Comparison of ENCODE assay signal across 8 mouse cellular contexts in genomic region chr2:84679016-84679415, GRCm38 (mm10). TPM values are rescaled to one million over a fixed set of nuclear protein-coding genes. Genes with fewer than 3 reads are reported as not detected.
DNase-seq lines count a peak whose midpoint lies in the region; ATAC-seq and TF ChIP-seq lines count a peak whose summit lies in the region.

Tmx2 (minus strand) TSS chr2:84679140.

- H3K4me2 ChIP-seq in lung, embryonic 14.5 days, result peak within 1 kb of the TSS; percentile 67
- H3K4me2 ChIP-seq in liver, postnatal 0 days (ENCODE audit: low read depth, low read length), result peak within 1 kb of the TSS; percentile 75

- no peaks in the 10 kb centered on the region for H3K9me3 ChIP-seq in lung, embryonic 14.5 days (ENCODE audit: low read depth, low read length)
- H3K9me3 ChIP-seq in liver, postnatal 0 days (ENCODE audit: low read length), result no peaks in the 10 kb centered on the region

- peak within 1 kb of the TSS; percentile 79 for H3K9ac ChIP-seq in lung, embryonic 14.5 days
- peak within 1 kb of the TSS; percentile 87 for H3K9ac ChIP-seq in liver, postnatal 0 days (replicated peaks)

- peaks cover 41% of the 10 kb centered on the region for H3K36me3 ChIP-seq in lung, embryonic 14.5 days (ENCODE audit: insufficient read depth)
- H3K36me3 ChIP-seq in liver, postnatal 0 days (replicated peaks; ENCODE audit: insufficient read depth, low read length), result peaks cover 22% of the 10 kb centered on the region

- no peaks in the 10 kb centered on the region for H3K27me3 ChIP-seq in lung, embryonic 14.5 days (ENCODE audit: insufficient read depth, low read length)
- no peaks in the 10 kb centered on the region for H3K27me3 ChIP-seq in liver, postnatal 0 days (ENCODE audit: insufficient read depth, low read length)

- WGBS in lung, embryonic 14.5 days, result 12% methylated on average over 8 of the region's 8 CpGs
- 13% methylated on average over 8 of the region's 8 CpGs for WGBS in liver, postnatal 0 days (ENCODE audit: insufficient replicate concordance)

- H3K4me1 ChIP-seq in lung, embryonic 14.5 days (ENCODE audit: insufficient read depth), result peaks cover 6% of the 10 kb centered on the region; the same call in 1 of the 2 replicates
- H3K4me1 ChIP-seq in liver, postnatal 0 days (ENCODE audit: insufficient read depth), result peaks cover 22% of the 10 kb centered on the region

- intact Hi-C loops in gastrocnemius, postnatal 14 days (cut with DNase I; ENCODE audit: low total_unique reads), result no loop called here

- DNase-seq in lung, embryonic 14.5 days, result no peak
- no peak for DNase-seq in lung, postnatal 25 days (ENCODE audit: low spot score)
- no peak for DNase-seq in adrenal gland, postnatal 25 days
- DNase-seq in gastrocnemius, postnatal 14 days, result no peak
- peak; percentile 44 for DNase-seq in induced T-regulatory cell, adult 2 months (ENCODE audit: low read depth)
- peak; percentile 16 for DNase-seq in liver, postnatal 0 days
- no peak for DNase-seq in MN1 (ENCODE audit: low spot score)
- no peak for DNase-seq in spleen, adult 18-20 months

- TF ChIP-seq EP300 in liver, postnatal 0 days (IDR thresholded peaks at IDR 0.05; ENCODE audit: low read depth), result no peak

- no peak for ATAC-seq in lung, embryonic 14.5 days (ENCODE audit: insufficient read depth)
- ATAC-seq in liver, postnatal 0 days, result no peak

- no peak for TF ChIP-seq CTCF in lung, embryonic 14.5 days (IDR thresholded peaks at IDR 0.05; ENCODE audit: low read depth)
- TF ChIP-seq CTCF in liver, postnatal 0 days (IDR thresholded peaks at IDR 0.05; ENCODE audit: low read depth), result no peak

- peak within 1 kb of the TSS; percentile 85 for H3K4me3 ChIP-seq in lung, embryonic 14.5 days (ENCODE audit: low read depth, low read length)
- H3K4me3 ChIP-seq in liver, postnatal 0 days (ENCODE audit: low read depth, low read length), result peak within 1 kb of the TSS; percentile 88

- H3K27ac ChIP-seq in lung, embryonic 14.5 days (ENCODE audit: low read depth), result 0 out of 2 replicates have a peak within 1 kb of the TSS, but pooled peaks have one; percentile 76
- peak within 1 kb of the TSS; percentile 83 for H3K27ac ChIP-seq in liver, postnatal 0 days (ENCODE audit: low read depth)

RNA-seq across cellular contexts. Expression of gene Tmx2, which starts in this region (rescaled TPM):
- polyA plus RNA-seq in lung, embryonic 14.5 days (2014; fragmentation: Nextera tagmentation; extraction: Ambion mirVana), result 110 and 117 TPM in 2 replicates
- total RNA-seq in adrenal gland, postnatal 25 days (2021), result 137 and 147 TPM in 2 replicates
- 10 to 100 TPM; 45.5 to 52.3 TPM for total RNA-seq in gastrocnemius, postnatal 14 days (2021)
- 55.9 and 60.6 TPM in 2 replicates for polyA plus RNA-seq in liver, postnatal 0 days (2015; fragmentation: Nextera tagmentation; extraction: Ambion mirVana)

Comparison
In these comparisons a context has a peak if more than half of its experiments do, and no peak if none do; other contexts are left out.
1. DNase-seq: peak in induced T-regulatory cell, adult 2 months (single experiment) and liver, postnatal 0 days (single experiment); none in lung, embryonic 14.5 days (single experiment), lung, postnatal 25 days (single experiment), adrenal gland, postnatal 25 days (single experiment), gastrocnemius, postnatal 14 days (single experiment), MN1 (single experiment) and spleen, adult 18-20 months (0 of 2).